Mouse (Mus musculus): ENCODE measurements around the gene Gja4.

The Gja4 gene

DNA sequence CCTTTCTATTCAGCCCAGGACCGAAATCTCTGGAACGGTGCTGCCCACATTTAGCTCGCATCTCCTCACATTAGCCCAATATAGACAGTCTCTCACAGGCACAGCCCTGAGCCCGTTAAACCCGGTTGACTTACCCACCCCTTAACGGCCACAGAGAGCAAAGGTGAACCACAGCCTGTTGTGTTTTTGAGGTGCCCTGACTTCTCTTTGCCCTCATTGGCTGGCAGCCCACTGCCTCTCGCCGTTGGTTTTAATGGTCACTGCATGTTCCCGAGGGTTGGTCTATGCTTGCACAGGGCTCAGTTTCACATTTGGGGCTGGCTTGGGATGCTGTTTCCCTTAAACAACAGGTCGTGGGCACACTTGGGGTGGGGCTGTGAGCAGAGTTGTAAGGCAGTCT, 10.5 kb upstream of the Gja4 start:
- no peak for DNase-seq (ENCODE audit: low read depth, low spot score)

DNA sequence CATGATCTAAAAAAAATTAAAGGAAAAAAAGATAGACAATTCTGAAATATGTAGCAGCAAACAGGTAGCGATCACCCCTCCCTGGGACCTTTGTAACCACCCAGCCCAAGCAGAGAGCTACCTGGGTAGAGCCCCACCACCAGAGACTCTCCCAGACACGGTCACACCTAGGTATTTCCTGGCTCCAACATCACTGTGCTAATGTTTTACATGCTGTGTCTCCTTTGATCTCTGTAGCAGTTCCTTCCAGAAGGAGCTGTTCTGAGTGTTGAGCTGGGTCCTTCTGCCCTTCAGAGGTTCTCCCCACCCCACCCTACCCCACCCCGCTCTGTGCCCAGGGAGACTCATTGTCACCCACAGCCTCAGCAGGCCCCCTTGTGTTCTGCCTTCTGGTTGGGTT, 9.8 kb upstream of the Gja4 start:
- DNase-seq (ENCODE audit: low read depth, low spot score), result no peak

DNA sequence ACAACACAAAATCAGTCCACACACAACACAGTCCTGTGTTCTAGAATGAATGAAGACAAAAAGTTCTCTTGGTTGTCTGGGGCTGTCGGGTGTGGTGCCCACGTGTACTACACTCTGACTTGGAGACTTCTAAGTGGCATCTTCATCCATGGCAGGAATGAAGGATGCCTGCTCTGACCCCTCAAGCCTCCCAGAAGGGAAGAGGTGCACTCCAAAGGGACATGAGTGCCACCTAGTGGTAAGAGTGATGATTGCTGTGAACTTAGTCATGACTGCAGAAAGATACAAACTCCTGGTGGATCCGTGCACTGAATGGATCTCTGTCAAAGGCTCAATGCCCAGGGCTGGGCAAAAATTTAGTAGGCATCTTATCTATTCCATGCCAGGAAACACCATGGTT, 5.8 kb upstream of the Gja4 start:
- peak; percentile 75 for DNase-seq (ENCODE audit: low read depth, low spot score)

DNA sequence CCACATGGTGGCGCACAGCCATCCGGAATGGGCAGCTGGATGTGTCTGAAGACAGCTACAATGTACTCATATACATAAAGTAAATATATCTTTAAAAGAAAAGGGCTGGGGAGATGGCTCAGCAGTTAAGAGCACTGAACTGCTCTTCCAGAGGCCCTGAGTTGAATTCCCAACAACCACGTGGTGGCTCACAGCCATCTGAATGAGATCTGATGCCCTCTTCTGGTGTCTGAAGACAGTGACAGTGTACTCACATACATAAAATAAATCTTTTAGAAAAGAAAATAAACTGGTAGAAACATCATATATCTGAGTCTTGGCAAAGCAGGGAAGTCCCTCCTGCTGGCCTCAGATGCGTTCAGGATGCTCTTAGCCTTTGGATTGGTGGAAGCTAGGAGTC, 3.3 kb upstream of the Gja4 start:
- no peak for DNase-seq (ENCODE audit: low read depth, low spot score)

DNA sequence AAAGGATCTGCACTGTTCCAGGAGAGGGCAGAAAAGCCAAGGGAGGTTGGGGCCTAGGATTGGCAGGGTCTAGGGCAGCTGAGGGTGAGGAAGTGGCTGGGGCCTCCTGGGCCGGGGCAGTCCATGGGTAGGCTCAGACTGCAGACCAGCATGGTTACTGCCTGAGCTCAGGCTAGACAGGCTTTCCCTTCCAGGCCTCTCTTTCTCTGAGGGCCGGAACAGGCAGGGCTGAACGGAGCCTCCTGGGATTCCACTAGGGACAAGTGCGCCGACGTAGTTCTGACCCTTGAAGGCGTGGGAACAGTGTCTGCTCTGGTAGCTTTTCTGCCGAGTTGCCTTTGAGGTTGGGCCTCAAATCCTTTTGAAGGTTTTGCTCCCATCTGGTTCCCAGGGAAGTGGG, 1.9 kb upstream of the Gja4 start:
- no peak for DNase-seq (ENCODE audit: low read depth, low spot score)

DNA sequence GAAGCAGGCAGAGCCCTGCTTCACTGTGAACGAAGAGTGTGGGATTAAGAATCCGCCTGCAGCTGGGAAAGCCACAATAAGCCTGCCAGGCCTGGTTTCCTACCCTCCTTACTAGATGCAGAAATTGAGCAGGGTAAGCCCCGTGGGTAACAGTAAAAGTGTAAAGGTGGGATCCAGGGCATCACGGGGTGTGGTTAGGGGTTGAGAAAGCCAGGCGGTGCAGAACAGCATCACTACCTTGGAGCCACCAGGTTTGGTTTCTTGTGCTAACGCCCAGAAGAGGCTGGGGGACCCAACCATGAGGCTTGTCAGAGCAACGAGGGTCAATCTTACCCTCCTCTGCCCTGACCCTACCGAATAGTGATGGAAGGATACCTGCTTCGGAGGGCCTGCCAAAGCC, 746 bp upstream of the Gja4 start:
- no peak for DNase-seq (ENCODE audit: low read depth, low spot score)

DNA sequence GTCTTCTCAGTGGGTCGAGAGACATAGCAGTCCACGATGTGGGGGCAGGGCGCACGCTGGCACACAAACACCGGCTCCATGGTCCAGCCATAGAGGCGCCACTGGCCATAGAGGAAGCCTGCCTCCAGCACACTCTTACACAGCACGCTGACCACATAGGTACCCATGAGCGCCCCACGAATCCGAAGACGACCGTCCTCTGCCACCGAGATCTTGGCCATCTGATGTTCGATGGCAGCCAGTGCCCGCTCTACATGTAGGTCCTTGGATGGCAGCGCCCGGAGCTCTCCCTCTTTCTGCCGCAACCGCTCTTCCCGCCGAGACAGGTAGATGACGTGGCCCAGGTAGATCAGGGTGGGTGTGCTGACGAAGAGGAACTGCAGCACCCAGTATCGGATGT, 1.5 kb downstream of the Gja4 start:
- no peak for DNase-seq (ENCODE audit: low read depth, low spot score)

DNA sequence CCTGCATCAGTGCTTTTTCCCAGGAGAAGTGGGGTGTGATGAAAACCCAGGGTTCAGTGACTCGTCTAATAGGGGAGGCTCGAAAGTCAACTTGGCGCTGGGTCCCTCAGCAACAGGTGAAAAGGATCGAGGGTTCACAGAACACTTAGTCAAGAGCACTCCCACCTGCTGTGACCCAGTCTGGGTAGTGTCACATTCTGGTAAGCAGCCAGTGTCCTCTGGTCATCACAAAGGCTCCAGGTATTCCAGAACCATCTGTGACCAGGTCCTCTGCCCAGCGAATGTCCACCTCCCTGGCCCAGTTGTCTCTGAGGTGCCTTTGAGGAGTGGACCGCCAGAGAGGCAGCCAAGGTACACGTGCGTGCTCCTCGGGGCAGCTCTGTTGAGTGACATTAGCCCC, 2.3 kb downstream of the Gja4 start:
- DNase-seq (ENCODE audit: low read depth, low spot score), result no peak

DNA sequence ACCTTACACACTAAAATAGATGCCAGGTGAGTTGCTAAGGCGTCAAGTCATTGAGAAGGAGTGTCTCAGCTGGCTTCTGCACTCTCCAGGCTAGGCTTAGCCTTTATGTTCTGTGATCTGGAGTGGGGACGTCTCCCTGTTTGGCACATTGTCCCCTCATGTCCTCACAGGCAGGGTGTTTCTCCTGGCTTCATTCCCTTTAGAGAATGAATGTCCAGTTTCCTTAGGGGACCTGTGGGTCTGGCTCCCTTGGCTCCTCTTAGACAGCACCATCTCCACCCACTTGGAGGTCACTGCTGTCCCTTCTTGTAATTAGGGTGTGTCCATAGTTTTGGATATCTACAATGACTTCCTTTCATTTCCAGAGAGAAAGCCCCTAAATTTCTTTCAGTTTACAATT, 6.9 kb downstream of the Gja4 start:
- DNase-seq (ENCODE audit: low read depth, low spot score), result no peak

DNA sequence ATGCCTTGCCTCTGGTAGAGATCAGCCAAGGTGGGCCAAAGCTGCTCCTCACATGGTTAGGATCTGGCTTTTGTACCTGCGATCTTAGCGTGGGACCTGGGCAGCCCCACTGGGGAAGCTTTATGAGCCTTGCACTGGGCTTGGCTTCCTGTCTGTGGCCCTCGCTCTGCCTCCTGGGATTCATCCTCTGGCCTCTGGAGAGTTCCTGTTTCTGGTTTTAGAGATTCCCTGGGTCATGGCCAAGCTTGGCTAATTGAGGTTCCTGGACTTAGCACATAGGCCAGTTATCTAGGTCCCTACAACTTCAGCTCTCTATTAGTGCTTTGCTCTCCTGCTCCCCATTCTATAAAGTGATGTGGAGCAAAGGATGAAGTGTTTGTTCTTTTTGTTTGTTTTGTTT, 10.0 kb downstream of the Gja4 start:
- no peak for DNase-seq (ENCODE audit: low read depth, low spot score)

DNA sequence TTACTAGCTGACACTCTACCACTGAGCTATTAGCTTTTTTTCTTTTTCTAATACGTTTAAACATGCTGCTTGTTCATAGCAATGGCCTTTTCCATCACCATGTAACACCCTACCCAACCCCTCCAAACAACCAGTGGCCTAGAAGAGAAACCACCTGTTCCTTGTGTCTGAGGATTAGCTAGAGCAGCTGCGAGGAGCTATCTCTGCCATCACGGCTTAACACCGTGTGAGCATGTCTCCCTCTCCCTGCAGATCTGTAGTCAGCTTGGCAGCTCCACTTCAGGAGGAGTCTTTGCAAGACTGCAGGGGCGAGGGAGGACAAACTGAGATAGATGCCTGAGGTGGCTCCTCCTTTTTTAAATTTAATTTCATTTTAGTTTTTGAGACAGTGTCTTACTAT, 13.3 kb downstream of the Gja4 start:
- DNase-seq (ENCODE audit: low read depth, low spot score), result no peak

DNA sequence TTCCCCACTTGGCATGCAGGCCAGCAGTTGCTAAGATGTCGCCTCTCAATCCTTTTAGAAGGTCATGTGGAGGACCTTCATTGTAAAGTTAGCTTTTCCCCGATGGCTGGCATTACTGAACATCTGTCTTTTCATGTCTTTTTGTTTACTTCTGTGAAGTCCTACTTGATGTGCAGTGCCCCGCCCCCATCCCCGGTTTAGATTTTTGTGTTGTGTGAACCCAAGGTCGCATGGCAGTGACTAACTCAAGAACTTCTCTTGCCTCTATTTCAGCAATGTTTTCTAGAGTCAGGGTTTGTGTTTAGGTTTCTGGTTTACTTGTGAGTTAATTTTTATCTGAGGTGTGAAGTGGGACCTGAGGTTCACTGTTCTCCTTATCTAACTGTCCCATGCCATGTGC, 21.2 kb downstream of the Gja4 start:
- DNase-seq (ENCODE audit: low read depth, low spot score), result no peak

DNA sequence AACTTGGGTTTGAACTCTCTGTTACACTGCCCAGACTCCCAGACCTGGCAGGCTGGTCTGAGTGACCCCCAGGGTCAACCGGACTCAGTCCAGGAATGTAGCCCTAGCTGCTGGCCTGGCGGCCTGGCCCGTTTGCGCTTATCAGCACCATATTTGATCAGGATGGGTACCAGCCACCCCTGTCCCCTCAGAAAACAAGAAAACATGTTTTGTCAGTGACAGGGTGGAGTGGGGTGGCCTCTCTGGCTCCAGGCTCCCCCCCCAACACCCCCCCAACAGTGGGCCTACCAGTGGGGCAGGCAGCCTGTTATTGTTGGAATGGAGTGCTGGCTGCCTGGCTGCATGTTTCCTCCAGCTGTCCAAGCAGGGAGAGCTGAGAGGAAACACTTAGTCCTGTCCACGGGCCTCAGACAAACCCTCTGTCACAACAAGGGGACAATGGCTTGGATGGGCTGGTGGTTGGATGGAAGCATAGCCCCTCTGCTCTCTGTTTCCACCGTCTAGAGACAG, 24.7 kb downstream of the Gja4 start:
- no peak for DNase-seq (ENCODE audit: low read depth, low spot score)

DNA sequence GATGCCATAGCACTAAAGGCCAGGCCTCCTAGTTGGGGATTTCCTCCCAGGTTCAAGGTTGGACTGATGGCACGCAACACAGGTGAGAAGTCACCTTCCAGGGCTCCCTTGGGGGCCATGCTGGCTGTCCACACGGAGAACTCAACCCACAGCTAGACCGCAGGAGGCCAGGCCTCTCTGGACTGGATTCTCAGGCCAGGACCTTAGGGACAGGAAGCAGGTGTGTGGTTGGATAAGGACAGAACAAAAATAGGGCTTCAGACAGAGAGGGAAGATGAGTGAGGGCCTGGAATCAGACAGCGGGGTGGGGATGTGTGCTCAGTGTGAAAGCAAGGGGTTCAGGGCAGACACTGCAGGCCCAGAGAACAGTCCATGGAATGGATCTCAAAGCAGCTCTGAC, 26.9 kb downstream of the Gja4 start:
- no peak for DNase-seq (ENCODE audit: low read depth, low spot score)

DNA sequence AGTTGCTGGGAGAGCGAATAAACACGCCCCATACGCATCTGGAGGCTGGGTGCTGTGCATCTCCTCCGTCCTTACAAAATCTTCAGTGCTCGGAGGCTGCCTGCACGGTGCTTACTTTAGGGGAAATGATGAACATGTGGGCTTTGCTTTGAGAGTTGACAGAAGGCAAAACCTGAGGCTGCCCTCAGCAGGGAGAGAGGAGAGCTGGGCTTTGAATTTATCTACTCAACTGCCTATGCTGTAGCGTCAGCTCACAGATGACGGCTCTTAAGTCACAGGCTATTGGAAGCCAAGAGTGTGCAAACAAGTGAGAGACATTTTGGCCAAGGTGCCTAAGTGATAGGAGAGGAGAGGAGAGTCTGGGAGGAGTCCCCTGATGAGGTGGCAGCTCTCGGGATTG, 34.6 kb downstream of the Gja4 start:
- no peak for DNase-seq (ENCODE audit: low read depth, low spot score)

DNA sequence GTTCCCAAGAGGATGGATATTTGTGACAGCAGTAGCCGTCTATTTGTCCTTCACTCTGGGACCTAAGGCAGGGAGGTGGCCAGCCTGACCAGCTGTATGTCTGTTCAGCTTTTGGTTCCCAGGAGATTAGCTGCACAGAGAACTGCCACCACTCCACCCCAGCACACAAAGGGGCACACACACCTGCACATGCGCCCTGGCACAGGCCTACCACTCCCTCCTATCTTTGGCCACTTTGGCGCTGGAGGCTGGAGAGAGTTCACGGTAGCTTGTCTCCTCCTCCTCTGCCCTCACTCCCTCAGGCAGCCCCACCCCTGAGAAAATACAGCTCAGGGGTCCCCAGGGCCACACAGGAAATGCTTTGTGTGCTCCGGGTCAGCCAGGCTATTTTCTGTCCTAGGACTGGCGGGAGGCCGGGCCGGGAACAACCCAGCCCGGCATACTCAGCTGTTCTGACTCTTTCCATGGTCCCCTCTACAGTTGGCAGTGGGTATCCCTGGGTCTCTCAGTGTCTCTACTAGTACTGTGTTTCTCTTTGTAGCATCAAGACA, 35.3 kb downstream of the Gja4 start:
- DNase-seq (ENCODE audit: low read depth, low spot score), result no peak

DNA sequence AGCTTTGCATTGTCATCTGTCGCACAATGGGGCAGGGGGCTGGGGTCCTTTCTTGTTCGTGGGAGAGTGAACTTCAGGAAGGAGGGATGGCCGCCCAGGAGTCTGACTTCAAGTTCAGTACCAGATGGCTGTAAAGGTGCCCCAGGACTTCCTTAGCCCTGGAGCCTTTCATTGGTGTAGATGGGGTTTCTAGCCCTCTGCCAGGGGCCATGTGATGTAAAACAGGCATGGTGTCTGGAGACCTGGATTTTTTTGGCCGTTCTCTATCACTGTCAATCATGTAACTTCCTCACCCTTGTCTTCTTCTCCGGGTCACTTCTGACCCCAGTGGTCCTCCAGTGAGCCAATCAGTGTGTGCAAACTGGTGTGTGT, 49.7 kb downstream of the Gja4 start:
- no peak for DNase-seq (ENCODE audit: low read depth, low spot score)

DNA sequence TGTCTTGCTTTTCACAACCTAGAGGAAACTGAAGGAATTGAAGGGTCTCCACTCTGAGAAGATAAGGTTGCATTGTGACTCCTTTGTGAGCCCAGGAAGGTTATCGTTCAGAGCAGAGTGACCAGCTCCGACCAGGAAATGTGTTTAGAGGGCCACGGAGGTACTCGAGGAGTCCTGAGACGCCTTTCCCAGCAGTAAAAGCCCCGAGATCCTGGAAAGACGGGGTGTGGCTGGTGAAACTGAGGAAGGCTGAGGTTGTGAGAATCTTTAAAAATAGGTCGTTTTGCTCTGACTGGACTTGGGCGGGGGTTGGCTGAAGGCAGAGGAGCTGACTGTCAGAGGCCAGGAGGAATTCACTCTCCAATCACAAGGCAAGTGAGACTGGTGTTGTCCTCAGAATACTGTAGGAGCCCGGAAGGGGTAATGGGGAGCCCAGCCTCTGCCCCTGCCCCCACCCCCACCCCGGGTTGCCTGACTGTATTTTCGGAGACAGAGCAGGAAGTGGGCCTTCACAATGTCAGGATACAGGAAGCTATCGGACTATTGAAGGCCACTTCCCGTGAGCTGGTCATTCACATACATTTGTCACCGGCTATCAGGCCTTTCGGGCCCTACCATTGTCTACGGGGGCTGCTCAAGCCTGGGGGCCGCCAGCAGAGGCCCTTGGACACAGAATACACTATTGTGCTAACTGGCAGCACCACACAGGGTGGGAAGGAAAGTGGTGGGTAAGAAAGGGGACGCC, 50.2 kb downstream of the Gja4 start:
- DNase-seq (ENCODE audit: low read depth, low spot score), result no peak

DNA sequence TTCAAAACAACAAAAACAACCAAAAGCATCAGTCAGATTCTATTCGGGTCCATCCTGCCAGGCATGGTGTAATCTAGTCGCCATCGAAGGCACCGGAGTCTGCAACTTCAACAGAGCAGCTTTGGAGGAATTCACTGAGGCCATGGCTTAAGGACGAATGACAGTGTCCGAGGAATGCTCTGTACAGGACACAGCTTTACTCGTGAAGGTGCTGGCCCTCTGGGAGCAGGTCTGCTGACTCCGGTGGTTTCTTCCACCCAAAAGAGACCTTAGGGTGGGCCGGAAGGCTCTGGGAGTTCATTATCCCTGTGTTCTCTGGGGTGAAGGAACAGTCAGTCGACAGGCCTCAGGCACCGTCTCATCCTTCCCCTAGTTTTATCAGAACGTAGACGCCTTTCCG, 52.2 kb downstream of the Gja4 start:
- DNase-seq (ENCODE audit: low read depth, low spot score), result no peak

Measured in retina, postnatal 7 days (tissue).